Mouse (Mus musculus): ENCODE data around the gene Pnpla1.

DNA sequence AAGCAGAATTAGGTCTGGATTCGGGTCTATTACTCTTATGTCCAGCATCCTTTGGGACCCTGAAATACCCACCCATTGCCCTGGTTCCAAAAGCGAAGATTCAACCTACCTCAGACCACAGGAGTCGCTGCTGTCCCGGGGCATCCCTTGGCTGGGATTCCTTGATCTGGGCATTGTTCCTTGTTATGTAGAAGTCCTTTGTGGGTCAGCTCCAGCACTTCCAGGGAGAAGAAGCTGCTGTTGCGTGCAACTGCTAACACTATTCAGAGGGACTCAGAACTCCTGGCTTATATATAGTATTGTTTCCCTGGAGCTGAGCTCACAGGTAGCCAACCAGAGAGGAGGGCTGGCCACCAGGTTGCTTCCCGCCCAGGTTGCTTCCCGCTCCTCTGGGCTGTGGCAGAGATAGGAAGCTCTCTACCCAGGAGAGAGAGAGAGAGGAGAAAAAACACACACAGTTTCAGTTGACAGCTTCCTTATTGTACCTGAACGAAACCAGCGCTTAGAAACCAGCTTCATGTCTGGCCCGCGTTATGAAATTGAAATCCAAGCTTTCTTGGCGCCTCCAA lies 56.9 kb downstream of the Pnpla1 start, which contains the start of gene 4930539E08Rik:
- no peak for TF ChIP-seq POLR2A (IDR thresholded peaks at IDR 0.05; ENCODE audit: low read depth, low read length)
- TF ChIP-seq CTCF (IDR thresholded peaks at IDR 0.05; ENCODE audit: extremely low read depth, insufficient read depth, insufficient read length, insufficient replicate concordance) = no peak
